Mouse (Mus musculus) testis, adult 2 months (tissue): ENCODE measurements around the gene Ddr2. TPM values are rescaled to one million over a fixed set of nuclear protein-coding genes. Genes with fewer than 3 reads are reported as not detected.

ENCODE experiments used
- H3K27ac ChIP-seq: fragments of 200-500 bp; 2 replicates; pipeline ENCODE4 v1.5.1; 2012; ENCODE audit warnings: low read depth, low read length; ENCODE audit not compliant: control insufficient read depth, insufficient read depth
- H3K27me3 ChIP-seq: fragments of 200-500 bp; 2 replicates; pipeline ENCODE4 v1.6.1; 2012; ENCODE audit warnings: mild to moderate bottlenecking, low read length, moderate library complexity; ENCODE audit not compliant: control insufficient read depth, insufficient read depth
- H3K36me3 ChIP-seq: fragments of 200-500 bp; 2 replicates; pipeline ENCODE4 v1.6.1; 2012; ENCODE audit warnings: mild to moderate bottlenecking, low read length; ENCODE audit not compliant: control insufficient read depth, insufficient read depth
- H3K4me1 ChIP-seq: fragments of 200-500 bp; 2 replicates; pipeline ENCODE4 v1.6.1; 2012; ENCODE audit warnings: low read length; ENCODE audit not compliant: control insufficient read depth, insufficient read depth
- H3K4me3 ChIP-seq: fragments of 200-500 bp; 2 replicates; pipeline ENCODE4 v1.5.1; 2012; ENCODE audit warnings: low read depth, mild to moderate bottlenecking, low read length, moderate library complexity, mixed read lengths; ENCODE audit not compliant: control insufficient read depth
- CTCF ChIP-seq: fragments of 200-500 bp; IDR thresholded peaks from 2 replicates; pipeline ENCODE4 v1.5.1; 2012; ENCODE audit warnings: low read depth, mild to moderate bottlenecking, inconsistent platforms, low read length, moderate library complexity; ENCODE audit not compliant: control insufficient read depth, insufficient read depth, insufficient replicate concordance
- POLR2A ChIP-seq: fragments of 200-500 bp; IDR thresholded peaks from 2 replicates; pipeline ENCODE4 v1.6.1; 2012; ENCODE audit warnings: low read depth, mild to moderate bottlenecking, inconsistent platforms, low read length, moderate library complexity; ENCODE audit not compliant: control insufficient read depth
- polyA plus RNA-seq: library from polyadenylated mRNA; depleted of rRNA; stranded (reverse); fragments of >200 nt; gene quantifications from 2 replicates; pipeline ENCODE4 v1.2.3, GENCODE M21; 2012

The Ddr2 gene
- polyA plus RNA-seq, 1 experiment = 1.8 TPM

- TF ChIP-seq CTCF (no peak), POLR2A (no peak)
- Histone ChIP-seq H3K4me3 (no peak overlapping the region), H3K36me3 (no peaks in the 10 kb centered on the region), H3K4me1 (peaks cover 2% of the 10 kb centered on the region; the same call in 1 of the 2 replicates), H3K27ac (no peak overlapping the region), H3K27me3 (no peaks in the 10 kb centered on the region)
Measured at GRCm38 (mm10) chr1:169948280-169948679, 162.3 kb downstream of the Ddr2 start.

- Histone ChIP-seq H3K27me3 (no peaks in the 10 kb centered on the region), H3K36me3 (no peaks in the 10 kb centered on the region), H3K27ac (no peak overlapping the region), H3K4me3 (no peak overlapping the region), H3K4me1 (peaks cover 2% of the 10 kb centered on the region; the same call in 1 of the 2 replicates)
- TF ChIP-seq POLR2A (no peak), CTCF (no peak)
Measured at GRCm38 (mm10) chr1:169947654-169948053, 162.9 kb downstream of the Ddr2 start.

- Histone ChIP-seq H3K4me1 (peaks cover 2% of the 10 kb centered on the region; the same call in 1 of the 2 replicates), H3K27ac (no peak overlapping the region), H3K27me3 (no peaks in the 10 kb centered on the region), H3K36me3 (no peaks in the 10 kb centered on the region), H3K4me3 (no peak overlapping the region)
- no peak for TF ChIP-seq POLR2A
- no peak for TF ChIP-seq CTCF
Measured at GRCm38 (mm10) chr1:169946004-169946403, 164.6 kb downstream of the Ddr2 start.

GRCm38 (mm10) chr1:169939345-169939744, 171.2 kb downstream of the Ddr2 start:
- Histone ChIP-seq H3K36me3 (no peaks in the 10 kb centered on the region), H3K4me1 (no peaks in the 10 kb centered on the region)
- no peak for TF ChIP-seq CTCF
- no peak for TF ChIP-seq POLR2A

GRCm38 (mm10) chr1:169934005-169934725, 176.4 kb downstream of the Ddr2 start:
- H3K4me1 ChIP-seq = peaks cover 7% of the 10 kb centered on the region
- peak overlapping the region; percentile 65 for H3K4me3 ChIP-seq
- H3K27me3 ChIP-seq = no peaks in the 10 kb centered on the region
- no peak overlapping the region for H3K27ac ChIP-seq
- H3K36me3 ChIP-seq = no peaks in the 10 kb centered on the region
- TF ChIP-seq POLR2A = no peak
- peak; percentile 7; the same call in 1 of the 2 replicates for TF ChIP-seq CTCF

More at GRCm38 (mm10) chr1:169939345-169939744, 171.2 kb downstream of the Ddr2 start:
- Histone ChIP-seq H3K4me3 (no peak overlapping the region), H3K27me3 (no peaks in the 10 kb centered on the region), H3K27ac (no peak overlapping the region)

- Histone ChIP-seq H3K36me3 (no peaks in the 10 kb centered on the region), H3K27me3 (no peaks in the 10 kb centered on the region), H3K4me1 (peaks cover 7% of the 10 kb centered on the region), H3K27ac (no peak overlapping the region), H3K4me3 (no peak overlapping the region)
- no peak for TF ChIP-seq POLR2A
- no peak for TF ChIP-seq CTCF
Measured at GRCm38 (mm10) chr1:169932122-169932746, 178.3 kb downstream of the Ddr2 start.

GRCm38 (mm10) chr1:169931698-169932097, 178.9 kb downstream of the Ddr2 start:
- TF ChIP-seq CTCF (no peak), POLR2A (no peak)
- H3K27ac ChIP-seq = no peak overlapping the region
- no peaks in the 10 kb centered on the region for H3K36me3 ChIP-seq
- H3K4me3 ChIP-seq = no peak overlapping the region
- H3K4me1 ChIP-seq = peaks cover 7% of the 10 kb centered on the region
- no peaks in the 10 kb centered on the region for H3K27me3 ChIP-seq
